Mouse (Mus musculus): ENCODE measurements around the gene Apobec3.

Gene Apobec3

GRCm38 (mm10) chr15:79952504-79953231, 61.2 kb downstream of the Apobec3 start:
- DNase-seq, result no peak

GRCm38 (mm10) chr15:79953470-79953869, 62.0 kb downstream of the Apobec3 start:
- no peak for DNase-seq

- peak; percentile 76 for DNase-seq
Measured at GRCm38 (mm10) chr15:79956559-79956958, 65.1 kb downstream of the Apobec3 start.

- DNase-seq, result no peak
Measured at GRCm38 (mm10) chr15:79958418-79958817, 67.0 kb downstream of the Apobec3 start.

- DNase-seq, result no peak
Measured at GRCm38 (mm10) chr15:79961366-79961921, 70.0 kb downstream of the Apobec3 start.

GRCm38 (mm10) chr15:79962661-79963060, 71.2 kb downstream of the Apobec3 start:
- DNase-seq, result no peak

- DNase-seq, result no peak
Measured at GRCm38 (mm10) chr15:79964376-79964775, 72.9 kb downstream of the Apobec3 start.
